Mouse (Mus musculus): Measurements from ENCODE around the gene Rpap3.
A peak's percentile ranks its signal among the peaks of the same experiment; 100 is the strongest.

DNA sequence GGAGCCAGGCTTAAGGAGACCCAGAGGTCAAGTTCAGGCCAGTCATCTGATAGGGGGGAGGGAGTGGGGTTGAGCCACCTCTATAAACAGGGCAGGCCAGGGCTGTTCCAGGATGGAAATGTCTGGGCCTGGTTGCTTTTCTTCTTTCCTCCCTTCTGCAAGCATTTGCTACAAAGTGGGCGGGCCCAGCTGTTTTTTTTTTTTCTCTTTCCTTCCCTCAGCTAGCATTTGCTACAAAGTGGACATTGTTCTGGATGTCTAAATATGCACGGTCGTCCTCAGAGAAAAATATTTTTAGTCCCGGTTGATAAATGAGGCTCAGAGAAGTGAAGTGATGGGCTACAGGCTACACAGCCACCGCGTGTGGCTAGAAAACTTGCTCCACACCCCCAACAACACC, 48.9 kb upstream of the Rpap3 start:
- TF ChIP-seq CTCF (conservative IDR thresholded peaks at IDR 0.05 in 1 of 2, IDR thresholded peaks at IDR 0.05 in 1 of 2; ENCODE audit: low read depth in 2 of 2, low read length in 2 of 2): no peak
- TF ChIP-seq E2F4 (IDR thresholded peaks at IDR 0.05; ENCODE audit: insufficient replicate concordance, low read depth, low read length): no peak
- TF ChIP-seq POLR2A (IDR thresholded peaks at IDR 0.05; ENCODE audit: low read depth, low read length): no peak
- TF ChIP-seq JUND (conservative IDR thresholded peaks at IDR 0.05; ENCODE audit: low read depth, low read length): no peak
- peak; percentile 66 for TF ChIP-seq ZNF384 (IDR thresholded peaks at IDR 0.05; ENCODE audit: low read depth, low read length)
- TF ChIP-seq UBTF (IDR thresholded peaks at IDR 0.05; ENCODE audit: low read depth, low read length): no peak
- no peak for TF ChIP-seq RCOR1 (conservative IDR thresholded peaks at IDR 0.05; ENCODE audit: low read depth, low read length)
- TF ChIP-seq SMC3 (IDR thresholded peaks at IDR 0.05; ENCODE audit: low read depth, low read length): no peak
- no peak for TF ChIP-seq ZMIZ1 (IDR thresholded peaks at IDR 0.05; ENCODE audit: low read depth, low read length)
- TF ChIP-seq NELFE (IDR thresholded peaks at IDR 0.05; ENCODE audit: low read depth, low read length): no peak
